Mouse (Mus musculus): ENCODE data around the gene Olfr1328.

DNA sequence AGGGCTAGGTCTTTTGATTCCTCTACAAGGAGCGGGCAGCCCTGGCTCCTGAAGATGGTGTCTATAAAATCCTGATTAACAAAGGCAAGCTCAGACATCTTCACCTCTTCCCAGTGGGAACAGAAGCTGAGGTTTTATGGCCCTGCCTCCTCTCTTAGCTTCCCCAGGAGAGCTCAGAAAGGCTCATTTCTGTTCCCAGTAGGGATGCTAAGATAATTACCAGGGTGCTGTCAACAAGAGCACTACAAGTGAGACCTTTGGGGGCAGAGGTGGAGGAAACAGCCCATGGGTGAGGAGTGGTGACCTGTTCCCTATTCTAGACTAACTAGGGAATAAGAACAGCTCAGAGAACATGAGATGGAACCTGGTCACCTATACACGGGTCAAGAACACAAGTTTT, at the start of gene Olfr1328:
- no peak for TF ChIP-seq GATA1 (IDR thresholded peaks at IDR 0.05; ENCODE audit: low read length)
- no peak for TF ChIP-seq TAL1 (IDR thresholded peaks at IDR 0.05; ENCODE audit: low read length)
